Mouse (Mus musculus) neural tube, embryonic 12.5 days (tissue): Measurements from ENCODE around the gene Adh1. TPM values are rescaled to one million over a fixed set of nuclear protein-coding genes. Genes with fewer than 3 reads are reported as not detected.

Experiments
- ATAC-seq: fragments of 200-750 bp; cut with Nextera tagmentation; 2 replicates; pipeline ENCODE4 v1.8.0; 2017; ENCODE audit warnings: low read depth, mild to moderate bottlenecking, moderate TSS enrichment, moderate library complexity; ENCODE audit not compliant: low FRiP score
- H3K27ac ChIP-seq: fragments of 300-500 bp; sonication (generic); 2 replicates; pipeline ENCODE4 v1.5.1; 2016
- H3K27me3 ChIP-seq: fragments of 300-500 bp; sonication (generic); replicated peaks from 2 replicates; pipeline ENCODE4 v1.6.1; 2016; ENCODE audit warnings: mild to moderate bottlenecking
- H3K36me3 ChIP-seq: fragments of 300-500 bp; sonication (generic); 2 replicates; pipeline ENCODE4 v1.6.1; 2016; ENCODE audit warnings: mild to moderate bottlenecking
- H3K4me1 ChIP-seq: fragments of 300-500 bp; sonication (generic); 2 replicates; pipeline ENCODE4 v1.6.1; 2016
- H3K4me2 ChIP-seq: fragments of 300-500 bp; sonication (generic); replicated peaks from 2 replicates; pipeline ENCODE4 v1.6.1; 2016; ENCODE audit warnings: mild to moderate bottlenecking
- H3K4me3 ChIP-seq: fragments of 300-500 bp; sonication (generic); 2 replicates; pipeline ENCODE4 v1.5.1; 2016
- H3K9ac ChIP-seq: fragments of 300-500 bp; sonication (generic); 2 replicates; pipeline ENCODE4 v1.6.1; 2016; ENCODE audit warnings: mild to moderate bottlenecking
- H3K9me3 ChIP-seq: fragments of 300-500 bp; sonication (generic); 2 replicates; pipeline ENCODE4 v1.6.1; 2016; ENCODE audit warnings: mild to moderate bottlenecking
- WGBS: fragments of 180-500 bp; shearing (Covaris S2); methylation state at CpG from one replicate; pipeline ENCODE4 v1.1.7; 2016; 5-methylcytosine and 5-hydroxymethylcytosine counted together
- polyA plus RNA-seq: library from polyadenylated mRNA; unstranded; fragments of >200 nt; fragmentation: Nextera tagmentation; extraction: Ambion mirVana; gene quantifications from 2 replicates; pipeline ENCODE4 v1.2.1, GENCODE M21; 2016

Adh1 gene
- polyA plus RNA-seq, 1 experiment from 2014 or later = 4.6 TPM

- Histone ChIP-seq H3K4me2 (no peak overlapping the region), H3K4me1 (no peaks in the 10 kb centered on the region), H3K27ac (no peak overlapping the region), H3K9ac (no peak overlapping the region), H3K36me3 (no peaks in the 10 kb centered on the region), H3K9me3 (no peaks in the 10 kb centered on the region), H3K4me3 (no peak overlapping the region), H3K27me3 (no peaks in the 10 kb centered on the region)
- 100% methylated on average over 1 of the region's 1 CpGs for WGBS
- no peak for ATAC-seq
These were observed 74.8 kb downstream of the Adh1 start for GRCm38 (mm10) chr3:138335566-138335965.

- Histone ChIP-seq H3K4me3 (no peak overlapping the region), H3K4me1 (no peaks in the 10 kb centered on the region), H3K36me3 (no peaks in the 10 kb centered on the region), H3K4me2 (no peak overlapping the region), H3K27ac (no peak overlapping the region), H3K27me3 (no peaks in the 10 kb centered on the region), H3K9me3 (no peaks in the 10 kb centered on the region), H3K9ac (no peak overlapping the region)
- ATAC-seq = no peak
- WGBS = 65% methylated on average over 3 of the region's 3 CpGs
These were observed 75.4 kb downstream of the Adh1 start for GRCm38 (mm10) chr3:138336104-138336754.

Other genes starting within 250 kb of the Adh1 start
- 0.19 TPM in 2 replicates for gene 1110002E22Rik, start 195.9 kb upstream of the Adh1 start, polyA plus RNA-seq
- not detected in 2 replicates for gene Gm5105, start 193.6 kb upstream of the Adh1 start, polyA plus RNA-seq
- 9.8 and 11.9 TPM in 2 replicates for gene Trmt10a, start 117.5 kb upstream of the Adh1 start, polyA plus RNA-seq
- gene Mttp, start 116.0 kb upstream of the Adh1 start, polyA plus RNA-seq = 10.2 and 10.9 TPM in 2 replicates
- gene 4930579F01Rik, start 67.2 kb upstream of the Adh1 start, polyA plus RNA-seq = not detected in 2 replicates
- not detected in 2 replicates for gene Adh7, start 43.2 kb upstream of the Adh1 start, polyA plus RNA-seq
- gene Adh6a, start 52.3 kb downstream of the Adh1 start, polyA plus RNA-seq = not detected in 2 replicates
- gene Adh6b, start 80.8 kb downstream of the Adh1 start, polyA plus RNA-seq = 0.49 and 0.72 TPM in 2 replicates
- not detected in 2 replicates for gene Adh4, start 154.5 kb downstream of the Adh1 start, polyA plus RNA-seq
- gene Adh5, start 182.1 kb downstream of the Adh1 start, polyA plus RNA-seq = 225 and 231 TPM in 2 replicates
- gene Metap1, start 228.5 kb downstream of the Adh1 start, polyA plus RNA-seq = 50.4 and 51.9 TPM in 2 replicates